Comparison of ENCODE assay signal across 11 mouse cellular contexts in the genomic region with DNA sequence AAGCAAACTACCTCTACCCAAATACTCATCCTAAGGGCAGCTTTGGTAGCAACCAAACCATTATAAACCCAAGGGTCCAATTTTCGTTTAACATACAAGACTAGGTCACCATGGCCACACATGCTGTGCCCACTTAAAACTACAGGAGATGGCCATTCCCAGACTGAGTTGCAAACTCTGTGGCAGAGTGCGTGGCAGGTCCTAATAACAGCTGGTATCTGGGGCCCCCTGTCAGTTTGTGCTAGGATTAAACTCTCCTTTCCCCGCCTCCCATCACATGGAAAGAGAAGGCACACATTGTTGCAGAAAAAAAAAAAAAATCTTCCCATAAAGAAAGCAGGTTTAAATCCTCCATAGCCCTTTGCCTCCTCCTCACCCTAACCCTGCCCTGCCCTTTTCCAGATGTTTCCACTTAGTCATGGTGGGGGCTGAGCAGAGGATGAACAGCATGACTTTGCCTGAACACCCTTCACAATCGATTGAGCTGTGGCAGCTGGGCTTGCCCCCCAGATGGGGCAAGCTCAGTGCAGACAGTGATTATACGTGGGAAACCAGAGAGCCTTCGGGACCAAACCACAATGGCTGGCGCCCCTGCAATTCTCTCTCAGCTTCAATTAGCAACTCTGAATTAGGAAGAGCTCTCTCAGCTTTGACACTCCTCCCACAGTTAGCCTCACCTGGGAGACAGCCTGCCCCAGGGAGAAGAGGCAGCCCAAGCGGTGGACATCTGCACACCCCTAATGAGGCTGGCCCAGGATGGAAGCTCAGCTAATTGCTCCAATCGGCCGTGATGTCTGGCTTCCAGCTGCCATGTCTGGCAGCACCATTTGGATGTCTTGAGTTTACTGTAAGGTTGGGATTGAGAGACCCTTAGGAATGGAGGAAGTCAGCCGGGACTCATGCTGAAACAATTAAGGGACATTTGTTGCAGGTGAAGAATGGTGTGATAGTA.
DNase-seq lines count a peak whose midpoint lies in the region; ATAC-seq lines count a peak whose summit lies in the region.
"Had no signal": no experiment of that assay in that cellular context is flagged by ENCODE, and none has a peak within 500 bp of the region (broad histone marks: within the 10 kb centered on the region; RNA-seq: fewer than 3 reads in every experiment).

No protein-coding gene starts in this region.

- peak; percentile 94 for ATAC-seq in embryonic facial prominence, embryonic 14.5 days (ENCODE audit: low read depth)
- ATAC-seq in hindbrain, embryonic 13.5 days (ENCODE audit: low FRiP score) = peak; percentile 82
- ATAC-seq in midbrain, embryonic 16.5 days = peak; percentile 45; the same call in 1 of the 2 replicates

- H3K4me3 ChIP-seq in embryonic facial prominence, embryonic 14.5 days (ENCODE audit: low read depth, low read length) = no peak overlapping the region
- H3K4me3 ChIP-seq in hindbrain, embryonic 13.5 days = no peak overlapping the region
- no peak overlapping the region for H3K4me3 ChIP-seq in midbrain, embryonic 16.5 days (ENCODE audit: low read depth, low read length)
- H3K4me3 ChIP-seq: heart, adult 2 months had no signal

- WGBS in embryonic facial prominence, embryonic 14.5 days = 15% methylated on average over 11 of the region's 11 CpGs
- 34% methylated on average over 11 of the region's 11 CpGs for WGBS in hindbrain, embryonic 13.5 days
- WGBS in midbrain, embryonic 16.5 days = 27% methylated on average over 11 of the region's 11 CpGs

- no peak overlapping the region for H3K4me2 ChIP-seq in embryonic facial prominence, embryonic 14.5 days (ENCODE audit: low read depth, low read length)
- no peak overlapping the region for H3K4me2 ChIP-seq in hindbrain, embryonic 13.5 days
- H3K4me2 ChIP-seq in midbrain, embryonic 16.5 days (ENCODE audit: low read length) = no peak overlapping the region; the same call in 1 of the 2 replicates

- DNase-seq in cerebellum, adult 9-10 months = peak; percentile 19
- DNase-seq in cerebellum, postnatal 36 days = no peak
- peak; percentile 92 for DNase-seq in embryonic facial prominence, embryonic 14.5 days (ENCODE audit: low spot score)
- no peak for DNase-seq in right cerebral cortex, adult 18-20 months
- no peak for DNase-seq in spleen, postnatal 14 days (ENCODE audit: low spot score in 2 of 2)
- DNase-seq in frontal cortex, adult 2 months (ENCODE audit: extremely low spot score in 1 of 2, low spot score in 1 of 2) = no peak
- DNase-seq: heart, adult 2 months; kidney, adult 18-20 months; thymus, adult 2 months had no signal

- no peak overlapping the region for H3K9ac ChIP-seq in embryonic facial prominence, embryonic 14.5 days (ENCODE audit: low read depth, low read length)
- no peak overlapping the region for H3K9ac ChIP-seq in hindbrain, embryonic 13.5 days
- H3K9ac ChIP-seq in midbrain, embryonic 16.5 days (ENCODE audit: low read depth, low read length) = no peak overlapping the region

- peaks cover 17% of the 10 kb centered on the region for H3K4me1 ChIP-seq in embryonic facial prominence, embryonic 14.5 days (ENCODE audit: control insufficient read depth, insufficient read depth, low read length)
- H3K4me1 ChIP-seq in hindbrain, embryonic 13.5 days (replicated peaks) = peaks cover 6% of the 10 kb centered on the region
- no peaks in the 10 kb centered on the region for H3K4me1 ChIP-seq in midbrain, embryonic 16.5 days (ENCODE audit: control insufficient read depth, insufficient read depth, low read length)

- no peaks in the 10 kb centered on the region for H3K27me3 ChIP-seq in embryonic facial prominence, embryonic 14.5 days (replicated peaks; ENCODE audit: control insufficient read depth, insufficient read depth, low read length)
- no peaks in the 10 kb centered on the region for H3K27me3 ChIP-seq in hindbrain, embryonic 13.5 days
- H3K27me3 ChIP-seq in midbrain, embryonic 16.5 days (ENCODE audit: control insufficient read depth, insufficient read depth, low read depth, low read length) = no peaks in the 10 kb centered on the region

- no peaks in the 10 kb centered on the region for H3K9me3 ChIP-seq in embryonic facial prominence, embryonic 14.5 days (ENCODE audit: control insufficient read depth, low read length)
- H3K9me3 ChIP-seq in hindbrain, embryonic 13.5 days = no peaks in the 10 kb centered on the region
- no peaks in the 10 kb centered on the region for H3K9me3 ChIP-seq in midbrain, embryonic 16.5 days (replicated peaks; ENCODE audit: control insufficient read depth, low read length, poor library complexity, severe bottlenecking)

- H3K36me3 ChIP-seq in embryonic facial prominence, embryonic 14.5 days (ENCODE audit: control insufficient read depth, insufficient read depth, low read length) = no peaks in the 10 kb centered on the region
- H3K36me3 ChIP-seq in hindbrain, embryonic 13.5 days = no peaks in the 10 kb centered on the region
- H3K36me3 ChIP-seq in midbrain, embryonic 16.5 days (ENCODE audit: control insufficient read depth, insufficient read depth, low read length) = no peaks in the 10 kb centered on the region

- peak overlapping the region; percentile 39 for H3K27ac ChIP-seq in embryonic facial prominence, embryonic 14.5 days (replicated peaks; ENCODE audit: low read depth, low read length)
- H3K27ac ChIP-seq in hindbrain, embryonic 13.5 days = peak overlapping the region; percentile 5; the same call in 1 of the 2 replicates
- no peak overlapping the region for H3K27ac ChIP-seq in midbrain, embryonic 16.5 days (ENCODE audit: low read length)
- H3K27ac ChIP-seq: heart, adult 2 months had no signal

Comparison
In these comparisons a context has a peak if more than half of its experiments do, and no peak if none do; other contexts are left out.
1. DNase-seq: peak in cerebellum, adult 9-10 months (single experiment) and embryonic facial prominence, embryonic 14.5 days (single experiment); none in cerebellum, postnatal 36 days (0 of 2), right cerebral cortex, adult 18-20 months (single experiment), spleen, postnatal 14 days (0 of 2) and frontal cortex, adult 2 months (0 of 2).
2. Peak in every context shown above with its lines, with median percentiles within 50 percentile points of each other: ATAC-seq.